Mouse (Mus musculus): ENCODE measurements around the gene Vmn1r1. TPM values are rescaled to one million over a fixed set of nuclear protein-coding genes. Genes with fewer than 3 reads are reported as not detected.

The Vmn1r1 gene
- polyA plus RNA-seq, 1 experiment from 2014 or later = not detected

- Histone ChIP-seq H3K9ac (replicated peaks) (no peak overlapping the region), H3K4me2 (ENCODE audit: low read depth, low read length) (no peak overlapping the region), H3K4me1 (ENCODE audit: insufficient read depth) (no peaks in the 10 kb centered on the region), H3K4me3 (ENCODE audit: low read depth, low read length) (no peak overlapping the region), H3K27me3 (ENCODE audit: insufficient read depth, low read length) (no peaks in the 10 kb centered on the region), H3K9me3 (ENCODE audit: low read length) (no peaks in the 10 kb centered on the region), H3K36me3 (replicated peaks; ENCODE audit: insufficient read depth, low read length) (no peaks in the 10 kb centered on the region), H3K27ac (ENCODE audit: low read depth) (no peak overlapping the region)
- 75% methylated on average over 2 of the region's 2 CpGs for WGBS (ENCODE audit: insufficient replicate concordance)
- ATAC-seq (no peak), DNase-seq (peak; percentile 64)
- TF ChIP-seq EP300 (IDR thresholded peaks at IDR 0.05; ENCODE audit: low read depth) = no peak
- peak; percentile 84 for TF ChIP-seq CTCF (IDR thresholded peaks at IDR 0.05; ENCODE audit: low read depth)
Observed at GRCm38 (mm10) chr1:182149966-182150365, 14.3 kb downstream of the Vmn1r1 start.

- Histone ChIP-seq H3K27ac (ENCODE audit: low read depth) (no peak overlapping the region), H3K36me3 (replicated peaks; ENCODE audit: insufficient read depth, low read length) (no peaks in the 10 kb centered on the region), H3K27me3 (ENCODE audit: insufficient read depth, low read length) (no peaks in the 10 kb centered on the region), H3K4me3 (ENCODE audit: low read depth, low read length) (no peak overlapping the region), H3K4me1 (ENCODE audit: insufficient read depth) (no peaks in the 10 kb centered on the region), H3K9ac (replicated peaks) (no peak overlapping the region), H3K9me3 (ENCODE audit: low read length) (no peaks in the 10 kb centered on the region), H3K4me2 (ENCODE audit: low read depth, low read length) (no peak overlapping the region)
- ATAC-seq (no peak), DNase-seq (no peak)
- 64% methylated on average over 7 of the region's 7 CpGs for WGBS (ENCODE audit: insufficient replicate concordance)
- no peak for TF ChIP-seq EP300 (IDR thresholded peaks at IDR 0.05; ENCODE audit: low read depth)
- TF ChIP-seq CTCF (IDR thresholded peaks at IDR 0.05; ENCODE audit: low read depth) = no peak
Observed at GRCm38 (mm10) chr1:182148864-182149514, 15.3 kb downstream of the Vmn1r1 start.

DNA sequence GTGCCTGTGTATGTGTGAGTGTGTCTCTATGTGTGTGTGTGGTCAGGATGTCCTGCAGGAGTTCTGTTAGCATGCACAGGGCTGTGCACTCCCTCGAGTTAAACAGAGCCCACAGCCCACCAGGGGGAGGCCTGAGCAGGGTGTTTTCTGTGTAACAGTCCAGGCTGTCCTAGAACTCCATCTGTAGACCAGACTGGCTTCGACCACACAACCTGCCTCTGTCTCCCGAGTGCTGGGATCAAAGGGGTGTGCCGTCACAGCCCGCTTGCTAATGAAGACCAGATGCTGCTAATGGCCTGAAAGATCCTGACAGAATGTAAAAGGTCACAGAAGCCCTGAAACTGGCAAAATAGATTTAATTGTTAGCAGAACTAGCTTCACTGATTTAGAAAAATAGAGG lies 18.7 kb downstream of the Vmn1r1 start:
- DNase-seq = no peak
- Histone ChIP-seq H3K4me1 (ENCODE audit: insufficient read depth) (no peaks in the 10 kb centered on the region), H3K27ac (ENCODE audit: low read depth) (no peak overlapping the region), H3K4me3 (ENCODE audit: low read depth, low read length) (no peak overlapping the region), H3K27me3 (ENCODE audit: insufficient read depth, low read length) (no peaks in the 10 kb centered on the region), H3K4me2 (ENCODE audit: low read depth, low read length) (no peak overlapping the region), H3K36me3 (replicated peaks; ENCODE audit: insufficient read depth, low read length) (no peaks in the 10 kb centered on the region), H3K9me3 (ENCODE audit: low read length) (no peaks in the 10 kb centered on the region), H3K9ac (replicated peaks) (no peak overlapping the region)
- WGBS (ENCODE audit: insufficient replicate concordance) = 75% methylated on average over 5 of the region's 5 CpGs
- TF ChIP-seq EP300 (IDR thresholded peaks at IDR 0.05; ENCODE audit: low read depth) = no peak
- TF ChIP-seq CTCF (IDR thresholded peaks at IDR 0.05; ENCODE audit: low read depth) = 0 out of 2 replicates have a peak, but pooled peaks have one; percentile 4
- no peak for ATAC-seq

DNA sequence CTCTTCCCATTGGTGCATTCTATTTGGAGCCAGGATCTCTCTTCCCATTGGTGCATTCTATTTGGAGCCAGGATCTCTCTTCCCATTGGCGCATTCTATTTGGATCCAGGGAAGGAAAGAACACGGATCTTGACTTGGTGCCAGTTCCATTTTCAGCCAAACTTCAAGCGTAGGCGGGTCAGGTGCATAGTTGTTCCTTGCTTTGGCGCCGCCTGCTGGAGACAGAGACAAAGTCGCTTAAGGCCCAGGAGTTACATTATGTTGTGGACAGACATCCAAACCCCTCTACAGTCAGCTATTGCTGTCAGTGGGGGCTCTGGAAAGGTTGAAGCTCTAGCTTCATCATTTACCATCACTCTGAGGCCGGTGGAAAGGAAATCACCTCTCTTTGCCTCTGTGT lies 21.0 kb downstream of the Vmn1r1 start:
- no peak for TF ChIP-seq EP300 (IDR thresholded peaks at IDR 0.05; ENCODE audit: low read depth)
- peak; percentile 58 for TF ChIP-seq CTCF (IDR thresholded peaks at IDR 0.05; ENCODE audit: low read depth)
- peaks cover 6% of the 10 kb centered on the region; the same call in 1 of the 2 replicates for H3K4me1 ChIP-seq (ENCODE audit: insufficient read depth)
- H3K27me3 ChIP-seq (ENCODE audit: insufficient read depth, low read length) = no peaks in the 10 kb centered on the region
- no peak overlapping the region for H3K4me2 ChIP-seq (ENCODE audit: low read depth, low read length)
- no peaks in the 10 kb centered on the region for H3K9me3 ChIP-seq (ENCODE audit: low read length)
- no peak overlapping the region for H3K27ac ChIP-seq (ENCODE audit: low read depth)
- H3K9ac ChIP-seq (replicated peaks) = no peak overlapping the region
- H3K4me3 ChIP-seq (ENCODE audit: low read depth, low read length) = no peak overlapping the region
- peak; percentile 47 for DNase-seq
- WGBS (ENCODE audit: insufficient replicate concordance) = 68% methylated on average over 8 of the region's 8 CpGs
- no peaks in the 10 kb centered on the region for H3K36me3 ChIP-seq (replicated peaks; ENCODE audit: insufficient read depth, low read length)
- no peak for ATAC-seq

DNA sequence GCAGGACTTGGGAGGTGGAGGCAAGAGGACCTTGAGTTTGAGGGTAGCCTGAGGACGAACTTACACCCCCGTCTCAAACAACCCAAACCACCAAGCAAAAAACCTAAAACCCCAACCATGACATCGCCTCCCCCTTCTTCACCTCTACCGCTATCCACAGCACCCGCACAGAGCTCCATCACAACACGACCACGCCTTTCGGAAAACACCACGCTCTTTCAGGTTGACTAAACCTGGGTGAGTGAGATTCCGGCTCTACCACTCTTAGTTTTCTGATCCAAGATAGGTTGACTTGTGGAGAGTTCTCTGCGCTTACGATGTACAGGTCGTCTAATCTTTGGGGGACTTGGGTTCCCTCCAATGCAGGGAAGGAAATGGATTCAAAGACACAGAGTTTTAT lies 21.6 kb downstream of the Vmn1r1 start:
- no peak overlapping the region for H3K27ac ChIP-seq (ENCODE audit: low read depth)
- H3K4me1 ChIP-seq (ENCODE audit: insufficient read depth) = peaks cover 6% of the 10 kb centered on the region; the same call in 1 of the 2 replicates
- no peak for TF ChIP-seq EP300 (IDR thresholded peaks at IDR 0.05; ENCODE audit: low read depth)
- TF ChIP-seq CTCF (IDR thresholded peaks at IDR 0.05; ENCODE audit: low read depth) = no peak
- H3K9me3 ChIP-seq (ENCODE audit: low read length) = no peaks in the 10 kb centered on the region
- no peak for DNase-seq
- no peaks in the 10 kb centered on the region for H3K36me3 ChIP-seq (replicated peaks; ENCODE audit: insufficient read depth, low read length)
- no peak overlapping the region for H3K4me2 ChIP-seq (ENCODE audit: low read depth, low read length)
- H3K4me3 ChIP-seq (ENCODE audit: low read depth, low read length) = no peak overlapping the region
- 83% methylated on average over 13 of the region's 13 CpGs for WGBS (ENCODE audit: insufficient replicate concordance)
- H3K9ac ChIP-seq (replicated peaks) = no peak overlapping the region
- ATAC-seq = no peak
- no peaks in the 10 kb centered on the region for H3K27me3 ChIP-seq (ENCODE audit: insufficient read depth, low read length)

GRCm38 (mm10) chr1:182140370-182140769 lies 23.9 kb downstream of the Vmn1r1 start:
- 3% methylated on average over 6 of the region's 6 CpGs for WGBS (ENCODE audit: insufficient replicate concordance)
- Histone ChIP-seq H3K9ac (replicated peaks) (no peak overlapping the region), H3K36me3 (replicated peaks; ENCODE audit: insufficient read depth, low read length) (no peaks in the 10 kb centered on the region), H3K27ac (ENCODE audit: low read depth) (no peak overlapping the region), H3K4me2 (ENCODE audit: low read depth, low read length) (peak overlapping the region; percentile 30), H3K4me1 (ENCODE audit: insufficient read depth) (peaks cover 6% of the 10 kb centered on the region; the same call in 1 of the 2 replicates), H3K9me3 (ENCODE audit: low read length) (no peaks in the 10 kb centered on the region), H3K27me3 (ENCODE audit: insufficient read depth, low read length) (no peaks in the 10 kb centered on the region), H3K4me3 (ENCODE audit: low read depth, low read length) (no peak overlapping the region)
- DNase-seq = peak; percentile 83
- TF ChIP-seq EP300 (IDR thresholded peaks at IDR 0.05; ENCODE audit: low read depth) (no peak), CTCF (IDR thresholded peaks at IDR 0.05; ENCODE audit: low read depth) (peak; percentile 92)
- ATAC-seq = peak; percentile 72

All from liver, postnatal 0 days (tissue).